Mouse (Mus musculus) lung, postnatal 0 days (tissue): Measurements from ENCODE around the gene Lrrtm4. TPM values are rescaled to one million over a fixed set of nuclear protein-coding genes. Genes with fewer than 3 reads are reported as not detected.

Source experiments
- ATAC-seq: fragments of 200-750 bp; cut with Nextera tagmentation; 2 replicates; pipeline ENCODE4 v1.8.0; 2017; ENCODE audit warnings: moderate library complexity
- DNase-seq: peaks from one replicate; pipeline ENCODE4 v3.0.0-alpha.2; 2016; ENCODE audit warnings: low spot score
- H3K27ac ChIP-seq: fragments of 300-500 bp; sonication (generic); 2 replicates; pipeline ENCODE4 v1.5.1; 2014; ENCODE audit warnings: antibody characterized with exemption, mild to moderate bottlenecking, low read length, mixed read lengths
- H3K27me3 ChIP-seq: fragments of 300-500 bp; sonication (generic); replicated peaks from 2 replicates; pipeline ENCODE4 v1.6.1; 2014; ENCODE audit warnings: low read length, mixed read lengths; ENCODE audit not compliant: insufficient read depth
- H3K36me3 ChIP-seq: fragments of 300-500 bp; sonication (generic); 2 replicates; pipeline ENCODE4 v1.6.1; 2014; ENCODE audit warnings: low read length, mixed read lengths; ENCODE audit not compliant: insufficient read depth
- H3K4me1 ChIP-seq: fragments of 300-500 bp; sonication (generic); 2 replicates; pipeline ENCODE4 v1.6.1; 2014; ENCODE audit warnings: antibody characterized with exemption, low read depth, low read length, mixed read lengths; ENCODE audit not compliant: insufficient read depth
- H3K4me2 ChIP-seq: fragments of 300-500 bp; sonication (generic); replicated peaks from 2 replicates; pipeline ENCODE4 v1.6.1; 2014; ENCODE audit warnings: low read depth, mild to moderate bottlenecking, low read length, moderate library complexity, mixed read lengths
- H3K4me3 ChIP-seq: fragments of 300-500 bp; sonication (generic); 2 replicates; pipeline ENCODE4 v1.5.1; 2014; ENCODE audit warnings: low read depth, low read length
- H3K9ac ChIP-seq: fragments of 300-500 bp; sonication (generic); replicated peaks from 2 replicates; pipeline ENCODE4 v1.6.1; 2014; ENCODE audit warnings: low read depth, mild to moderate bottlenecking
- H3K9me3 ChIP-seq: fragments of 300-500 bp; sonication (generic); 2 replicates; pipeline ENCODE4 v1.6.1; 2016; ENCODE audit warnings: low read length, mixed read lengths
- CTCF ChIP-seq: IDR thresholded peaks from 2 replicates; pipeline ENCODE4 v1.5.1; 2016; ENCODE audit warnings: antibody characterized with exemption, mild to moderate bottlenecking
- EP300 ChIP-seq: IDR thresholded peaks from 2 replicates; pipeline ENCODE4 v1.6.1; 2016; ENCODE audit warnings: antibody characterized with exemption, mild to moderate bottlenecking, control low read depth
- whole genome bisulfite sequencing: fragments of 180-500 bp; shearing (Covaris S2); extraction: QIAGEN DNeasy Blood & Tissue Kit; methylation state at CpG from one replicate; pipeline ENCODE4 v1.1.7; 2014; 5-methylcytosine and 5-hydroxymethylcytosine counted together
- polyA plus RNA-seq: library from polyadenylated mRNA; unstranded; fragments of >200 nt; fragmentation: Nextera tagmentation; extraction: Ambion mirVana; gene quantifications from 2 replicates; pipeline ENCODE4 v1.2.1, GENCODE M21; 2015

The Lrrtm4 gene
- polyA plus RNA-seq, 1 experiment from 2014 or later, result 0.11 TPM

- H3K4me2 ChIP-seq, result no peak overlapping the region
- H3K27me3 ChIP-seq, result no peaks in the 10 kb centered on the region
- H3K9me3 ChIP-seq, result no peaks in the 10 kb centered on the region
- H3K9ac ChIP-seq, result no peak overlapping the region
- DNase-seq (no peak), ATAC-seq (no peak)
- no peak overlapping the region for H3K4me3 ChIP-seq
- H3K4me1 ChIP-seq, result no peaks in the 10 kb centered on the region
- no peak for TF ChIP-seq CTCF
- TF ChIP-seq EP300, result no peak
- no peak overlapping the region for H3K27ac ChIP-seq
- 92% methylated on average over 5 of the region's 5 CpGs for WGBS
- no peaks in the 10 kb centered on the region for H3K36me3 ChIP-seq
Measured at GRCm38 (mm10) chr6:80720468-80720867, 701.8 kb downstream of the Lrrtm4 start.

- DNase-seq (no peak), ATAC-seq (no peak)
- WGBS, result 81% methylated on average over 3 of the region's 3 CpGs
- TF ChIP-seq EP300, result no peak
- TF ChIP-seq CTCF, result no peak
- H3K4me2 ChIP-seq, result no peak overlapping the region
- H3K9ac ChIP-seq, result no peak overlapping the region
- H3K36me3 ChIP-seq, result no peaks in the 10 kb centered on the region
- no peaks in the 10 kb centered on the region for H3K4me1 ChIP-seq
- H3K27me3 ChIP-seq, result no peaks in the 10 kb centered on the region
- H3K27ac ChIP-seq, result no peak overlapping the region
- no peak overlapping the region for H3K4me3 ChIP-seq
- H3K9me3 ChIP-seq, result no peaks in the 10 kb centered on the region
Measured at GRCm38 (mm10) chr6:80733416-80733815, 714.7 kb downstream of the Lrrtm4 start.

- Histone ChIP-seq H3K27ac (no peak overlapping the region), H3K9ac (no peak overlapping the region), H3K4me1 (no peaks in the 10 kb centered on the region), H3K9me3 (no peaks in the 10 kb centered on the region), H3K27me3 (no peaks in the 10 kb centered on the region), H3K4me2 (no peak overlapping the region), H3K36me3 (no peaks in the 10 kb centered on the region), H3K4me3 (no peak overlapping the region)
- ATAC-seq (no peak), DNase-seq (no peak)
- no peak for TF ChIP-seq CTCF
- TF ChIP-seq EP300, result no peak
- 73% methylated on average over 2 of the region's 2 CpGs for WGBS
Measured at GRCm38 (mm10) chr6:80750769-80751168, 732.1 kb downstream of the Lrrtm4 start.

GRCm38 (mm10) chr6:80760641-80761204, 742.0 kb downstream of the Lrrtm4 start:
- H3K27me3 ChIP-seq, result no peaks in the 10 kb centered on the region
- 55% methylated on average over 5 of the region's 5 CpGs for WGBS
- no peak overlapping the region for H3K27ac ChIP-seq
- H3K36me3 ChIP-seq, result no peaks in the 10 kb centered on the region
- ATAC-seq (no peak), DNase-seq (no peak)
- H3K4me2 ChIP-seq, result no peak overlapping the region
- no peak overlapping the region for H3K9ac ChIP-seq
- no peaks in the 10 kb centered on the region for H3K4me1 ChIP-seq
- TF ChIP-seq EP300 (no peak), CTCF (no peak)
- no peaks in the 10 kb centered on the region for H3K9me3 ChIP-seq
- H3K4me3 ChIP-seq, result no peak overlapping the region

- no peaks in the 10 kb centered on the region for H3K36me3 ChIP-seq
- ATAC-seq (no peak), DNase-seq (no peak)
- no peak overlapping the region for H3K4me3 ChIP-seq
- H3K4me1 ChIP-seq, result no peaks in the 10 kb centered on the region
- H3K9ac ChIP-seq, result no peak overlapping the region
- H3K9me3 ChIP-seq, result no peaks in the 10 kb centered on the region
- H3K27ac ChIP-seq, result no peak overlapping the region
- H3K27me3 ChIP-seq, result no peaks in the 10 kb centered on the region
- H3K4me2 ChIP-seq, result no peak overlapping the region
- peak; percentile 25 for TF ChIP-seq CTCF
- TF ChIP-seq EP300, result no peak
Measured at GRCm38 (mm10) chr6:80786282-80786681, 767.6 kb downstream of the Lrrtm4 start.

- 65% methylated on average over 5 of the region's 5 CpGs for WGBS
- no peak for DNase-seq
Measured at GRCm38 (mm10) chr6:80823753-80824152, 805.1 kb downstream of the Lrrtm4 start.

GRCm38 (mm10) chr6:80839784-80840183, 821.1 kb downstream of the Lrrtm4 start:
- TF ChIP-seq EP300 (0 out of 2 replicates have a peak, but pooled peaks have one; percentile 9), CTCF (no peak)
- DNase-seq (peak; percentile 37), ATAC-seq (peak; percentile 49)
- no peaks in the 10 kb centered on the region for H3K36me3 ChIP-seq
- no peaks in the 10 kb centered on the region for H3K9me3 ChIP-seq
- no peak overlapping the region for H3K27ac ChIP-seq
- H3K4me3 ChIP-seq, result no peak overlapping the region
- no peaks in the 10 kb centered on the region for H3K4me1 ChIP-seq
- WGBS, result 57% methylated on average over 2 of the region's 2 CpGs
- H3K4me2 ChIP-seq, result no peak overlapping the region
- no peaks in the 10 kb centered on the region for H3K27me3 ChIP-seq
- no peak overlapping the region for H3K9ac ChIP-seq

More at GRCm38 (mm10) chr6:80823753-80824152, 805.1 kb downstream of the Lrrtm4 start:
- Histone ChIP-seq H3K9ac (no peak overlapping the region), H3K27ac (no peak overlapping the region), H3K4me1 (no peaks in the 10 kb centered on the region), H3K27me3 (no peaks in the 10 kb centered on the region), H3K36me3 (no peaks in the 10 kb centered on the region), H3K4me2 (no peak overlapping the region), H3K9me3 (no peaks in the 10 kb centered on the region), H3K4me3 (no peak overlapping the region)
- ATAC-seq, result no peak
- TF ChIP-seq EP300 (no peak), CTCF (no peak)
